Mouse (Mus musculus): Measurements from ENCODE around the gene Grip2. TPM values are rescaled to one million over a fixed set of nuclear protein-coding genes. Genes with fewer than 3 reads are reported as not detected.
A peak's percentile ranks its signal among the peaks of the same experiment; 100 is the strongest.

Gene Grip2
- total and polyA plus RNA-seq, 2 experiments from 2014 or later, result 5.2 to 19.2 TPM

DNA sequence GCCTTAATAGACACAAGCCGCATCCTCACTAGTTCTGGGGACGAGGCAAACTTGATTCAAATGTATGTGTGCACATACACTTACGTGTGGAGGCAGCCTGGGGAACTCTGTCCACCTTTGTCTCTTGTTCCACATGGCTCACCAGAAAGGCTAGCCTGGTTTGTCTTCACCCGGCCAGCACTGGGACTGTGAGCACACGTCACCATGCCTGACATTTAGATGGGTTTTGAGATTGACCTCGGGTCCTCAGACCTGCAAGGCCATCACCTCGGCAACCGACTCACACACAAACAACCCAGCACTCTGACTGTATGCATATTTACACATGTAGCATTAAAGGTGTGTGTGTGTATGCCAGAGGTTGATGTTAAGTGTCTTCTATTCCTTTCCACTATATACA is 8.8 kb downstream of the Grip2 start:
- TF ChIP-seq CTCF (IDR thresholded peaks at IDR 0.05; ENCODE audit: low read depth), result no peak
- 69% methylated on average over 8 of the region's 8 CpGs for WGBS

DNA sequence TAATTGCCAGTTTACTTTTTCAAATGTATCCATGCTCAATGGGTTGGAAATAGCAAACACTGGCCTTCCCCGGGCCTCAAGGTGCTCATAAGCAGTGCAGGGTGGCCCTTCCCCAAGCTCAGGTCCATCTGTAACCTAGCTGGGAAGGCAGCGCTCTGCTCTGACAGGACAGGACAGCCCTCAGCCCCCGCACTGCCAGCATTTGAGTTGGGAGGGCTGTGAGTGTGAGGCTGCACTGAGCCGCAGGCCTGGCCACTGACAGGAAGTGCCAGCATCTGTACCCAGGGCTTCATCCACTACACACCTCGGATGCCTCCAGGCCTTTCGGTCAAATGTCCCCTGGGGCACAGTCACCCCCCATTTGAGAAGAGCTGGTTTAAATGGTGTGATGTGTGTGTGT is 11.1 kb downstream of the Grip2 start:
- no peak overlapping the region for H3K4me3 ChIP-seq (ENCODE audit: low read length)
- H3K9me3 ChIP-seq (ENCODE audit: low read length), result no peaks in the 10 kb centered on the region
- H3K9ac ChIP-seq (replicated peaks; ENCODE audit: low read length), result no peak overlapping the region
- no peak for TF ChIP-seq CTCF (IDR thresholded peaks at IDR 0.05; ENCODE audit: low read depth)
- H3K27ac ChIP-seq, result no peak overlapping the region
- ATAC-seq (no peak), DNase-seq (ENCODE audit: low spot score) (no peak)
- no peaks in the 10 kb centered on the region for H3K4me1 ChIP-seq (ENCODE audit: insufficient read depth, low read length)
- no peaks in the 10 kb centered on the region for H3K36me3 ChIP-seq (ENCODE audit: insufficient read depth, low read length)
- H3K27me3 ChIP-seq (ENCODE audit: insufficient read depth, low read length), result no peaks in the 10 kb centered on the region
- H3K4me2 ChIP-seq (ENCODE audit: low read depth, low read length), result no peak overlapping the region
- 90% methylated on average over 6 of the region's 6 CpGs for WGBS

More for the DNA sequence above, 8.8 kb downstream of the Grip2 start:
- no peaks in the 10 kb centered on the region for H3K36me3 ChIP-seq (ENCODE audit: insufficient read depth, low read length)
- H3K4me2 ChIP-seq (ENCODE audit: low read depth, low read length), result no peak overlapping the region
- ATAC-seq (no peak), DNase-seq (ENCODE audit: low spot score) (no peak)
- H3K27ac ChIP-seq, result no peak overlapping the region
- no peaks in the 10 kb centered on the region for H3K27me3 ChIP-seq (ENCODE audit: insufficient read depth, low read length)
- no peak overlapping the region for H3K9ac ChIP-seq (replicated peaks; ENCODE audit: low read length)
- H3K4me1 ChIP-seq (ENCODE audit: insufficient read depth, low read length), result no peaks in the 10 kb centered on the region
- H3K4me3 ChIP-seq (ENCODE audit: low read length), result no peak overlapping the region
- no peaks in the 10 kb centered on the region for H3K9me3 ChIP-seq (ENCODE audit: low read length)

DNA sequence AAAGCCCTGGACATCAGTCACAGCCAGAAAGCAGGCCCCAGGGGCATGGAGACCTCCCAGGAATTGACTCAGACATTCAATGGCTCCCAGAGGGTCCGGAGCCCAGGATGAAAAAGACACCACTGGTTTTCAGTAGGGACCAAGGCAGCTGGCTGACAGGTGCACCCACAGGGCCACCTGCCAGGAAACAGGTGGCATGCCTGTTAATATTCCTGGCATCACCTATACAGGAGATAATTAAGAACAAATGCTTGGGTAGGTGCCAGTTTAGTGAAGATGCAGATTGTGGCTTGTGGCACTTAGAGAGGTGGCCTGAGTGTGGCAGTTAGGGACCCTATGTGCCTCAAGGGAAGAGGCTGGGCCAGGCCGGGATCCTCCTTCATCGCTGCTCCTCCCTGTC is 13.4 kb downstream of the Grip2 start:
- Histone ChIP-seq H3K9ac (replicated peaks; ENCODE audit: low read length) (no peak overlapping the region), H3K36me3 (ENCODE audit: insufficient read depth, low read length) (no peaks in the 10 kb centered on the region), H3K4me2 (ENCODE audit: low read depth, low read length) (no peak overlapping the region), H3K27ac (no peak overlapping the region), H3K9me3 (ENCODE audit: low read length) (no peaks in the 10 kb centered on the region), H3K4me3 (ENCODE audit: low read length) (no peak overlapping the region), H3K27me3 (ENCODE audit: insufficient read depth, low read length) (no peaks in the 10 kb centered on the region), H3K4me1 (ENCODE audit: insufficient read depth, low read length) (no peaks in the 10 kb centered on the region)
- no peak for TF ChIP-seq CTCF (IDR thresholded peaks at IDR 0.05; ENCODE audit: low read depth)
- DNase-seq (ENCODE audit: low spot score), result peak; percentile 30
- WGBS, result 82% methylated on average over 3 of the region's 3 CpGs
- ATAC-seq, result no peak

DNA sequence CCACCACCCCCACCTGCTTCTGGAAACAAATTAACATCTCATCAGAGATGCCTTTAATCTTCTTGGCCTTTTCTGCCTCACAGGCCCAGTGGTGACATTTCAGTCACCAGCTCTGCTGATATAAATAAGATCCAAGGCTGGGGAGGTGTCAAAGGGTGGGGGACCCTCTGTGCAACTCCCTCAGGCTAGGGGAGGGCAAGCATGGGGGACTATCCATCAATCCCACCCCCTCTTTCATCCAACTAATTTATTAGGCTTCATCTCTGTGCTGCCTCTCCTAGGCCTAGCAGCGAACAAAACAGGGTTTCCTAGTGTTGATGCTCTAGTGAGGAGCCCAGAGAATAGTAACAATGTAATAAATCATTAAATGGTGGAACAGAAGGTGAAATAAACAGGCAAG is 17.0 kb downstream of the Grip2 start:
- Histone ChIP-seq H3K36me3 (ENCODE audit: insufficient read depth, low read length) (no peaks in the 10 kb centered on the region), H3K9ac (replicated peaks; ENCODE audit: low read length) (no peak overlapping the region), H3K27ac (no peak overlapping the region), H3K4me2 (ENCODE audit: low read depth, low read length) (no peak overlapping the region), H3K27me3 (ENCODE audit: insufficient read depth, low read length) (no peaks in the 10 kb centered on the region), H3K9me3 (ENCODE audit: low read length) (no peaks in the 10 kb centered on the region), H3K4me1 (ENCODE audit: insufficient read depth, low read length) (peaks cover 6% of the 10 kb centered on the region), H3K4me3 (ENCODE audit: low read length) (no peak overlapping the region)
- ATAC-seq (no peak), DNase-seq (ENCODE audit: low spot score) (no peak)
- 50% methylated on average over 1 of the region's 1 CpGs for WGBS
- TF ChIP-seq CTCF (IDR thresholded peaks at IDR 0.05; ENCODE audit: low read depth), result no peak

DNA sequence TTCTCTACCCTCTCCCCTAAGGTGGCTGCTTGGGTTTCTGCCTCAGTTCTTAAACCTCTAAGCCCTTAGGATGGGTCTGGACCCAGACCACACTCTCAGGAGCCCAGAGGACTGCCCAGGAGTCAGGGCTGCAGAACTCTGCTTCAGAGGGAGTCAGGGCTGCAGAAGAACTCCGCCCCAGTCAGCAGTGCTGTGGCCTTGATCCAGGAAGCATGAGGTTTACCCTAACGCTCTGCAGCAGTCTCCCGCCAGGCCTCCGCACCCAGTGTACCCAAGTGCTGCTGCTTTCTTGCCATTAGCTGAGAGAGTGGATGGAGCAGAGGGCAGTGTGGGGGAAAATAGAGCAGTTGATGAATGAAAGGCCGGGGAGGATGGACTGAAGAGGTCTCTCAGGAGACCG is 19.0 kb downstream of the Grip2 start:
- 48% methylated on average over 6 of the region's 6 CpGs for WGBS
- Histone ChIP-seq H3K36me3 (ENCODE audit: insufficient read depth, low read length) (no peaks in the 10 kb centered on the region), H3K4me3 (ENCODE audit: low read length) (no peak overlapping the region), H3K9ac (replicated peaks; ENCODE audit: low read length) (no peak overlapping the region), H3K27me3 (ENCODE audit: insufficient read depth, low read length) (no peaks in the 10 kb centered on the region), H3K9me3 (ENCODE audit: low read length) (no peaks in the 10 kb centered on the region), H3K27ac (no peak overlapping the region), H3K4me1 (ENCODE audit: insufficient read depth, low read length) (peaks cover 12% of the 10 kb centered on the region), H3K4me2 (ENCODE audit: low read depth, low read length) (no peak overlapping the region)
- no peak for DNase-seq (ENCODE audit: low spot score)
- TF ChIP-seq CTCF (IDR thresholded peaks at IDR 0.05; ENCODE audit: low read depth), result no peak
- no peak for ATAC-seq

DNA sequence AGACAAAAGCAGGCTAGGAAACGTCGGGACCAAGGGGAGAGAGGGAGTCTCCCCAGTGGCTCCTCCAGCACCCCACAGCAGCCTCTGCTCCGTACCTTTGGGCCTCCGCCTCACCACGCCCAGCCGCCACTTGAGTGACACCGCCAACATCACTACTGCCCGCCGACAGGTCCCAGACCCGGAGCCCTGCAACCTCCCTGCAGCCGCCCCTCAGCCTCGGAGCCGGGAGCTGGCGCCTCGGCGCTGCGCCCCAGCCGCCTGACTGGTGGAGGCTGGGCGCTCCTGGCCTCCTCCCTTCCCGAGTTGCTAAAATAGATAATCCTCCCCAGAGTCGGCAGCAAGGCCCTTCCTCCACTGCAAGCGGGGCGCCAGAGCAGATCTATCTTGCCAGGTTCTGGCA is 19.9 kb downstream of the Grip2 start:
- DNase-seq (ENCODE audit: low spot score) (no peak), ATAC-seq (no peak; the same call in 1 of the 2 replicates)
- 6% methylated on average over 21 of the region's 23 CpGs for WGBS
- H3K9me3 ChIP-seq (ENCODE audit: low read length), result no peaks in the 10 kb centered on the region
- peaks cover 12% of the 10 kb centered on the region for H3K4me1 ChIP-seq (ENCODE audit: insufficient read depth, low read length)
- H3K9ac ChIP-seq (replicated peaks; ENCODE audit: low read length), result peak overlapping the region; percentile 49
- H3K4me2 ChIP-seq (ENCODE audit: low read depth, low read length), result peak overlapping the region; percentile 55
- no peak for TF ChIP-seq CTCF (IDR thresholded peaks at IDR 0.05; ENCODE audit: low read depth)
- no peaks in the 10 kb centered on the region for H3K36me3 ChIP-seq (ENCODE audit: insufficient read depth, low read length)
- H3K27ac ChIP-seq, result no peak overlapping the region
- H3K4me3 ChIP-seq (ENCODE audit: low read length), result peak overlapping the region; percentile 34
- no peaks in the 10 kb centered on the region for H3K27me3 ChIP-seq (ENCODE audit: insufficient read depth, low read length)

DNA sequence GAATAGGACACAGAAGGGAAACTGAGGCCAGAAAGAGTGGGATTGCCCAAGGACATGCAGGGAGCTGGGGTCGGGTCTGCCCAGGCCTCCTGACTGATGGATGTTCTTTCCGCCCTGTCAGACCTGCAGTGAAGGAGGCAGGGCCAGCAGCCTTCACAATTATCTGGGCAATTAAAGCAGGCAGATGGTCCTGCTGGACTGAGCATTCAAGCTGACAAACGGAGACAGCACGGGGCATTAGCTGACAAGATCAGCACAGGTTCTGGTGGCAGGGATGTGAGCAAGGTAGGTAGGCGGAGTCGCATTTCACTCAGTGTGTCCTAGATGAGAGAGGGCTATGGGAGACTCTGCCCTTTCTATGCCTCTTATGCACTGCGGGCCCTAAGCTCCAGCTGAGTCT is 22.9 kb downstream of the Grip2 start:
- WGBS, result 44% methylated on average over 7 of the region's 7 CpGs
- peak; percentile 42; the same call in 1 of the 2 replicates for ATAC-seq
- peak; percentile 65 for DNase-seq (ENCODE audit: low spot score)

More for the DNA sequence above, 22.9 kb downstream of the Grip2 start:
- Histone ChIP-seq H3K27me3 (ENCODE audit: insufficient read depth, low read length) (no peaks in the 10 kb centered on the region), H3K9ac (replicated peaks; ENCODE audit: low read length) (no peak overlapping the region), H3K4me3 (ENCODE audit: low read length) (no peak overlapping the region), H3K27ac (no peak overlapping the region), H3K4me2 (ENCODE audit: low read depth, low read length) (no peak overlapping the region), H3K36me3 (ENCODE audit: insufficient read depth, low read length) (no peaks in the 10 kb centered on the region), H3K4me1 (ENCODE audit: insufficient read depth, low read length) (peaks cover 12% of the 10 kb centered on the region), H3K9me3 (ENCODE audit: low read length) (no peaks in the 10 kb centered on the region)
- TF ChIP-seq CTCF (IDR thresholded peaks at IDR 0.05; ENCODE audit: low read depth), result no peak
